Mouse (Mus musculus) ES-Bruce4 (cell line): Measurements from ENCODE around the gene A2ml1.

ENCODE experiments used
- CTCF ChIP-seq: IDR thresholded peaks from one replicate; pipeline ENCODE4 v1.8.1; 2011; ENCODE audit warnings: low read depth, low read length
- EP300 ChIP-seq: IDR thresholded peaks from 2 replicates; pipeline ENCODE4 v1.6.1; 2011; ENCODE audit warnings: low read depth, low read length; ENCODE audit not compliant: insufficient read depth

DNA sequence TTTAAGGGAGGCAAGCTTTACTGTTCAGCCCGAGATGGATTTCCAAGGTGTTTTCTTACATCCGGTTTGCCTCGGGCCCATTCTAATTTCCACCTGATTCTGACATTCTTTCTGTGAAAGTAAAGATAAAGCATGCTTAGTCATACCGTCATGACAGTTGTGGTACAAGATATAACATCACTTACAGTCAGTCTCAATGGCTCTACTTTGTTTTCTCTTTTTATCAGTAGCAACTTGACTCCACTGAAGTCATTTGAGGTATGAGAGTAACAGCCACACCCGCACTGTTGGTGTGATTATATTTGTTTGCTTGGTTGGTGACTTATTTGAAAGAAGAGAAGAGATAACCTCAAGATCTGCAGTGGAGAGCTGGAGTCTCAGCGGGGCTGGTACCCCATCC, 6.2 kb upstream of the A2ml1 start:
- TF ChIP-seq CTCF (no peak), EP300 (no peak)
